Mouse (Mus musculus) neural tube, embryonic 11.5 days (tissue): ENCODE measurements around the gene Lrrk2. TPM values are rescaled to one million over a fixed set of nuclear protein-coding genes. Genes with fewer than 3 reads are reported as not detected.

Experiments
- ATAC-seq: fragments of 200-750 bp; cut with Nextera tagmentation; 2 replicates; pipeline ENCODE4 v1.8.0; 2017; ENCODE audit warnings: moderate number of reproducible peaks, mild to moderate bottlenecking, moderate TSS enrichment, moderate library complexity; ENCODE audit not compliant: insufficient read depth, low FRiP score, low TSS enrichment
- DNase-seq: peaks from one replicate; pipeline ENCODE4 v3.0.0-alpha.2; 2015; ENCODE audit warnings: low spot score
- H3K27ac ChIP-seq: fragments of 300-500 bp; sonication (generic); 2 replicates; pipeline ENCODE4 v1.5.1; 2014; ENCODE audit warnings: low read depth, mild to moderate bottlenecking, low read length
- H3K27me3 ChIP-seq: fragments of 300-500 bp; sonication (generic); 2 replicates; pipeline ENCODE4 v1.6.1; 2014; ENCODE audit warnings: mild to moderate bottlenecking, low read length, mixed read lengths; ENCODE audit not compliant: control insufficient read depth, insufficient read depth
- H3K36me3 ChIP-seq: fragments of 300-500 bp; sonication (generic); 2 replicates; pipeline ENCODE4 v1.6.1; 2014; ENCODE audit warnings: mild to moderate bottlenecking, low read length, moderate library complexity, mixed read lengths; ENCODE audit not compliant: control insufficient read depth, insufficient read depth
- H3K4me1 ChIP-seq: fragments of 300-500 bp; sonication (generic); 2 replicates; pipeline ENCODE4 v1.6.1; 2014; ENCODE audit warnings: low read length, mixed read lengths; ENCODE audit not compliant: control insufficient read depth, insufficient read depth
- H3K4me2 ChIP-seq: fragments of 300-500 bp; sonication (generic); 2 replicates; pipeline ENCODE4 v1.6.1; 2014; ENCODE audit warnings: low read depth, mild to moderate bottlenecking, moderate library complexity
- H3K4me3 ChIP-seq: fragments of 300-500 bp; sonication (generic); 2 replicates; pipeline ENCODE4 v1.5.1; 2014; ENCODE audit warnings: low read depth, low read length
- H3K9ac ChIP-seq: fragments of 300-500 bp; sonication (generic); 2 replicates; pipeline ENCODE4 v1.6.1; 2014; ENCODE audit warnings: mild to moderate bottlenecking, low read length
- H3K9me3 ChIP-seq: fragments of 300-500 bp; sonication (generic); 2 replicates; pipeline ENCODE4 v1.6.1; 2016; ENCODE audit warnings: low read length; ENCODE audit not compliant: control insufficient read depth
- WGBS: fragments of 180-500 bp; shearing (Covaris S2); extraction: QIAGEN DNeasy Blood & Tissue Kit; methylation state at CpG from one replicate; pipeline ENCODE4 v1.1.7; 2014; 5-methylcytosine and 5-hydroxymethylcytosine counted together
- polyA plus RNA-seq: library from polyadenylated mRNA; unstranded; fragments of >200 nt; fragmentation: Nextera tagmentation; extraction: Ambion mirVana; gene quantifications from 2 replicates; pipeline ENCODE4 v1.2.1, GENCODE M21; 2014

The Lrrk2 gene
- 1.9 and 2.9 TPM in 2 replicates for polyA plus RNA-seq

DNA sequence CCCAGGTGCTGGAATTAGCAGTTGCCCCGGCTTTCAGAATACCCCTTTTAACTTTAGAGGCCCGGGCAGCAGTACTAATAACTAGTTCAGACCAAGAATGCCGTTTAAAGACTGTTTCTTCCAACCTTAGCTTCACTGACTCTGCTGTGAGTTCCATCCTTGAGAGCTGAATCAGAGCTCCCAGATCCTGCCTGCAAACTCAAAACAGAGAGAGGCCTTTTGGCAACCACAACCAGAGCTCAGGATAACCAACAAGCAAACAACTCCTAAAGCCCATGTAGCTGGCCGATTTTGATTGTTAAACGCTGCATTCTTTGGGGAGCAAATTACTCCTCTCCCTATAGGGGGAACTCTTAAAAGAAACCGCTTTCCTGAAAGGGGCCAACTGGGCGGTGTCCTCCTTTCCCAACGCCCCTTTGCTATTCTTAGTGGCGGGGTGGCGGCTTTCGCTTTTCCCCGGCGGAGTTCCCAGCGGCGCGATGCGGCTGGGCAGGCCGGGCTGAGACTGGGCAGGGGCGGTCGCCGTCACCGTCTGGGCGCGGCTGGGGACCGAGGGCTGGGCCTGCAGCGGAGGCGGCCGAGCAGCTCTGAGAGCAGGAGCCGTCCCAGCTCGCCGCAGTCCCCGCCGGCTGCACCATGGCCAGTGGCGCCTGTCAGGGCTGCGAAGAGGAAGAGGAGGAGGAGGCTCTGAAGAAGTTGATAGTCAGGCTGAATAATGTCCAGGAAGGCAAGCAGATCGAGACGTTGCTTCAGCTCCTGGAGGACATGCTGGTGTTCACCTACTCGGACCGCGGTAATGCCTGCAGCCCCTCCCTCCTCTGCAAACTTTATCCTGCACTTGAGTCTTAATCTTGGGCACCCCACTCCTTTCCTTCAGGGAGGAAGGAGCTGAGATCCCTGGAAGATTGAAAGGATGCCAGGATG, at the start of gene Lrrk2:
Lrrk2 (plus strand) TSS at position 531 of the 924 bp plus-strand sequence.
- 2% methylated on average over 40 of the region's 40 CpGs for WGBS
- H3K27me3 ChIP-seq: no peaks in the 10 kb centered on the region
- peak; percentile 81 for DNase-seq
- H3K4me3 ChIP-seq: peak within 1 kb of the TSS; percentile 42
- H3K4me2 ChIP-seq: peak within 1 kb of the TSS; percentile 65
- 0 out of 2 replicates have a peak within 1 kb of the TSS, but pooled peaks have one; percentile 4 for H3K27ac ChIP-seq
- no peaks in the 10 kb centered on the region for H3K9me3 ChIP-seq
- no peaks in the 10 kb centered on the region for H3K4me1 ChIP-seq
- peak within 1 kb of the TSS; percentile 67 for H3K9ac ChIP-seq
- ATAC-seq: peak; percentile 96
- no peaks in the 10 kb centered on the region for H3K36me3 ChIP-seq

DNA sequence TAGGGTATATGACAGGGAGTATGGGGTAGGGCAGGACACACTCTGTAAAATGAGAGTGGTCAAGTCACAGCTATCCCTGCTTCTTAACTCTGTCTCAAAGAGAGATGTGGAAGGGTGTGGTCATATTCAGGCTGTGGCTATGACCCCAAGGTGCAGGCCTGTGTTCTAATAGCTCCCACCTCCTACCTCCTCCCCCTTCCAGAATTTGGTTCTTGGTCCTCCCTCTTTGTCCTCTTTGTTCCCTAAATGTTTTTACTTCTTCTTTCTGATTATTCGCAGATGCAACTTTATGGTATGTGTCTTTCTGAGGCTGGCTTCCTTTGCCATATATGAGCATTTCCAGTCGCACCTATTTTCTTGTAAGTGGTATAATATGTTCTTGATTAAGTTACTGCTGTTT, 48.5 kb upstream of the Lrrk2 start:
- WGBS: 95% methylated on average over 2 of the region's 2 CpGs
- Histone ChIP-seq H3K9ac (no peak overlapping the region), H3K27ac (no peak overlapping the region), H3K4me1 (no peaks in the 10 kb centered on the region), H3K27me3 (no peaks in the 10 kb centered on the region), H3K9me3 (no peaks in the 10 kb centered on the region), H3K4me3 (no peak overlapping the region), H3K4me2 (no peak overlapping the region), H3K36me3 (no peaks in the 10 kb centered on the region)
- ATAC-seq (no peak), DNase-seq (no peak)

DNA sequence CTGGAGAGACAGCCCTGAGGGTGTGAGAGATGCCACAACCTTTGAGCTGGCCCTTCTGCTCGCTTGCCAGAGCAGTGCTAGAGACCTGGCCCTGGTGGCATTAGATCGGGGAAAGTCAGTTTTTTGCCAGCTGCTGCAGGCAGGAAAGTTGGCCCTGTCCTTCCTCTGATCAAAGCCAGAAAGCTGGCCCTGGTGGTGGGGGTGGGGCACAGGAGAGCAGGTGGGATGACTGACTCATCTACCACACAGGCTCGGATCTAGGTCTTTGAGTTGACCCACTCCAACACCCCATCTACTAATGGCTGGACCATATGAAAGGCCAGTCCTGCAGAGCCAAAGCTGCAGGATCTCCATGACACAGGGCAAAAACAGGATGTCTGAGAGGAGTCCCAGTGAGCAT, 43.8 kb upstream of the Lrrk2 start:
- H3K27me3 ChIP-seq: no peaks in the 10 kb centered on the region
- 72% methylated on average over 3 of the region's 3 CpGs for WGBS
- no peaks in the 10 kb centered on the region for H3K36me3 ChIP-seq
- no peak overlapping the region for H3K9ac ChIP-seq
- DNase-seq: no peak
- H3K4me3 ChIP-seq: no peak overlapping the region
- ATAC-seq: no peak
- H3K4me2 ChIP-seq: no peak overlapping the region
- no peaks in the 10 kb centered on the region for H3K4me1 ChIP-seq
- H3K27ac ChIP-seq: no peak overlapping the region
- H3K9me3 ChIP-seq: no peaks in the 10 kb centered on the region

DNA sequence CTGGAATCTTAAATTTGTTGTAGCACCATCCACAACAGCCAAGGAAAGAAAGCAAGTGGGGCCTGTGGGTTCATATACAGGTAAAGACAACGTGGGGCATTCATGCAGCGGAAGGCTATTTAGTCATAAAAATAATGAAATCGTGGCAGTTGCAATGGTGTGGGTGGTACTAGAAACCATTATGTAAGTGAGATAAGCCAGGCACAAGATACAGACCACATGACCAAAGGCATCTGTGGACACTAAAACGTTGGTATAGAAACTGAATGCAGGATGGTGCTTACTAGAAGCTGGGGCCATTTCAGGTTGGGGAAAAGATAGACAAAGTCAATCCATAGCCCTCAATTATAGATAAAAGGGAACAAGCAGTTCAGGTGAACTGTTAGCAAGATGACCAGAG, 40.5 kb upstream of the Lrrk2 start:
- Histone ChIP-seq H3K9me3 (no peaks in the 10 kb centered on the region), H3K27me3 (no peaks in the 10 kb centered on the region), H3K4me1 (no peaks in the 10 kb centered on the region), H3K9ac (no peak overlapping the region), H3K27ac (no peak overlapping the region), H3K4me2 (no peak overlapping the region), H3K4me3 (no peak overlapping the region), H3K36me3 (no peaks in the 10 kb centered on the region)
- ATAC-seq (no peak), DNase-seq (no peak)
- 92% methylated on average over 4 of the region's 4 CpGs for WGBS

DNA sequence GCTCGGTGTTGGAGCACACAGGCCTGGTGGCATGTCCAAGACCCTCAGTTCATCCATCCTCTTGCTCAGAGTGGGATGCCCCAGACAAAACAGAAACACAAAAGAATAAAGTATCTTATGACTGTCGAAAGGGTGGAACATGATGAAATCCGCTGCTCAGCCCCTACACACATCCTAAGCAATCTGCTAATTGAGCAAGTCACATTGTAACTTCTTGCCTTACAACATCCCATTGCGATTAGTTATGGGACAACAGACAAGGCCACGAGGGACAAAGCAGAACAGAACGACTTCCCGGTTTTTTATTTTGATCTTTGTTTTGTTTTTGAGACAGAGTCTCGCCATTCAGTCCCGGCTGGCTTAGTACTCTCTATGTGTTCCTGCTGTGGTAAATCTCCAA, 39.9 kb upstream of the Lrrk2 start:
- WGBS: 85% methylated on average over 9 of the region's 9 CpGs
- no peaks in the 10 kb centered on the region for H3K9me3 ChIP-seq
- no peak overlapping the region for H3K9ac ChIP-seq
- H3K4me1 ChIP-seq: no peaks in the 10 kb centered on the region
- H3K4me3 ChIP-seq: no peak overlapping the region
- no peak for ATAC-seq
- H3K27me3 ChIP-seq: no peaks in the 10 kb centered on the region
- no peaks in the 10 kb centered on the region for H3K36me3 ChIP-seq
- H3K27ac ChIP-seq: no peak overlapping the region
- H3K4me2 ChIP-seq: no peak overlapping the region
- no peak for DNase-seq

DNA sequence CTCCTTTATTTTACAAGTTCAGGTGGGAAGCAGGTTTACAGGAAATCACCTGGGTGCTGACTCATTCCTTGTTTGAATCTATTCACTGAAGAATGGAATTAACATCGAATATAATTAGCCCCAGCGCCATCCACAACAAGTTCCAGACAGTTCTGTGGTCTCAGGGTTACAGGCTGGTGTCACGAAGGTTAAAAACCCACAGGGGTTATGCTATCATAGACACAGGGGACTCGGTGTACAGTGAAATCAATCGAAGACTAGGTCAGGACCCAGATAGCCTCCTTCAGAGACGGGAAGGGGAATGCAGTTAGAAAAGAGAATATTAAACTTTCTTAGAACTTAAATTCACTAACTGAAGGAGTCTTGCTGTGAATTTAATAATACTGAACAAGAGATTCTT, 39.2 kb upstream of the Lrrk2 start:
- Histone ChIP-seq H3K9ac (no peak overlapping the region), H3K4me1 (no peaks in the 10 kb centered on the region), H3K4me2 (no peak overlapping the region), H3K36me3 (no peaks in the 10 kb centered on the region), H3K27ac (no peak overlapping the region), H3K4me3 (no peak overlapping the region), H3K27me3 (no peaks in the 10 kb centered on the region), H3K9me3 (no peaks in the 10 kb centered on the region)
- WGBS: 71% methylated on average over 6 of the region's 6 CpGs
- DNase-seq: no peak
- ATAC-seq: no peak

DNA sequence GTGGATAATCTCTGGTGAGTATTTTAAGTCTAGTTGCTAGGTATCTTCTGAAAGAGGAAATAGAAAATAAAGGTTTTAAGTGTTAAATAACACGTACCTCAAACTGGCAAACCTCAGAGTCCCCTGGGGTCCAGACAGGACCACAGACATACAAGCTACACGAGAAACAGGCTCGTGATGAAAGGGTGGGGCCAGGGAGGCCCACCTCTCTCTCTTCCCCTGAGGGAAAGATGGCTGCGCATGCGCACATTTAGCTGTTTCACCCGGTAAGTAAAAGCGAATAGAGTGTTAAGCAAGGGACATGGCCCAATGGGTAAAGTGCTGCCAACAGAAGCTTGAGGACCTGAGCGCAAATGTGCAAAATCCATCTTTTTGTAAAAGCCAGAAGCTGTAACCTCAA, 38.7 kb upstream of the Lrrk2 start:
- Histone ChIP-seq H3K4me1 (no peaks in the 10 kb centered on the region), H3K27ac (no peak overlapping the region), H3K36me3 (no peaks in the 10 kb centered on the region), H3K27me3 (no peaks in the 10 kb centered on the region), H3K9me3 (no peaks in the 10 kb centered on the region), H3K4me3 (no peak overlapping the region), H3K9ac (no peak overlapping the region), H3K4me2 (no peak overlapping the region)
- 80% methylated on average over 8 of the region's 8 CpGs for WGBS
- DNase-seq: no peak
- ATAC-seq: no peak

DNA sequence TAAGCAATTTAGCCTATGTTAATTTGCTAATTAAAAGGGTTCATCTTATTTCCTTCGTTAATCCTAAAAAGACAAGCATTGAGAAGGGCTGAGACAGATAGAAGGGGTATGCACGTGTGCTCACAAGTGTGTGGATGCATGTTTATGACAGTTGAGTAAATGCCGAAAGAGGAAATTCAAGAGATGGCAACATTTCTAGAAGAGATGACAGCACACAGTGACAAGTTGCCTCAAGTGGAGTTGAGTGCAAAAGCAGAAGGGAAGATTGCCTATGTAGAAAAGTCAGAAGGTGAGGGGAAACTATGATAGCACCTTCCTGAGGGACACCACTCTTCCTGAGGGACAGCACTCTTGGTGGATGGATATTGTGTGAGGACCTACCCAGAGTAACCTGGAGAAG, 31.3 kb upstream of the Lrrk2 start:
- H3K9me3 ChIP-seq: no peaks in the 10 kb centered on the region
- no peak overlapping the region for H3K4me3 ChIP-seq
- no peaks in the 10 kb centered on the region for H3K36me3 ChIP-seq
- no peak overlapping the region for H3K9ac ChIP-seq
- no peaks in the 10 kb centered on the region for H3K27me3 ChIP-seq
- no peak for ATAC-seq
- DNase-seq: no peak
- WGBS: 87% methylated on average over 3 of the region's 3 CpGs
- H3K4me2 ChIP-seq: no peak overlapping the region
- no peak overlapping the region for H3K27ac ChIP-seq
- no peaks in the 10 kb centered on the region for H3K4me1 ChIP-seq

DNA sequence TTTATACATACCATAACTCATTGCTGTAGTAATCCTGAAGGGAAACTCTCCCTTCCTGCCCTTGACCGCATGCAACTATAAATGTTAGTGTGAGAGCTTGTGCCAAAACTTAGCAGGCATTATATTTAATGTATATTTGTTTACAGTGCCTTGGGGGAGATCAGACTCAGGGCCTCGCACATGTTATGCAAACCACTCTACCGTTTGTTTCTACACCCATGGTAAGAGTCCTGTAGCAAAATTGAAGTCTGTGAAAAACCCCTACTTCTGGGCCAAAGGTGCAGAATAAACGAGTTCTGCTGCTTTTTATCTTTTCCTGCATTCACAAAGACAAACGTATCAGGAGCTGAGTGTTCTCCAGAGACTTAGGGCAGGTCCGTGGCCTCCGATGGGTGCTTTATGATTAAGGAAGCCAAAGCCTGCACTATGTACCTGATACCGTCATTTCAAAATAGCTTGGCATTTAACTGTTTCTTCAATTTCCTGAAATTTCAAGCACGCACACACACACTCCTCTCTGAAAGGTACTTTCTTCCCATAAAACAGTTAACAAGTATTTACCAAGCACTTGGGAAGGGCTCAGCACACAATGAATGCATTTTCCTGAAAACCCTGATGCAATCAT, 30.2 kb upstream of the Lrrk2 start:
- DNase-seq (no peak), ATAC-seq (no peak)
- 83% methylated on average over 9 of the region's 9 CpGs for WGBS
- Histone ChIP-seq H3K4me1 (no peaks in the 10 kb centered on the region), H3K9ac (no peak overlapping the region), H3K27me3 (no peaks in the 10 kb centered on the region), H3K4me3 (no peak overlapping the region), H3K36me3 (no peaks in the 10 kb centered on the region), H3K4me2 (no peak overlapping the region), H3K27ac (no peak overlapping the region), H3K9me3 (no peaks in the 10 kb centered on the region)
